Mouse (Mus musculus) limb, embryonic 12.5 days (tissue): Measurements from ENCODE around the gene Dcaf4. TPM values are rescaled to one million over a fixed set of nuclear protein-coding genes. Genes with fewer than 3 reads are reported as not detected.

Source experiments
- ATAC-seq: fragments of 200-750 bp; cut with Nextera tagmentation; 2 replicates; pipeline ENCODE4 v1.8.0; 2017; ENCODE audit warnings: low read depth, moderate TSS enrichment; ENCODE audit not compliant: insufficient number of reproducible peaks, insufficient read depth, low FRiP score, low TSS enrichment
- H3K27ac ChIP-seq: fragments of 300-500 bp; sonication (generic); 2 replicates; pipeline ENCODE4 v1.5.1; 2016; ENCODE audit warnings: mild to moderate bottlenecking, moderate library complexity
- H3K27me3 ChIP-seq: fragments of 300-500 bp; sonication (generic); 2 replicates; pipeline ENCODE4 v1.6.1; 2016; ENCODE audit warnings: mild to moderate bottlenecking, moderate library complexity
- H3K36me3 ChIP-seq: fragments of 300-500 bp; sonication (generic); 2 replicates; pipeline ENCODE4 v1.6.1; 2016; ENCODE audit warnings: mild to moderate bottlenecking, moderate library complexity
- H3K4me1 ChIP-seq: fragments of 300-500 bp; sonication (generic); replicated peaks from 2 replicates; pipeline ENCODE4 v1.6.1; 2016
- H3K4me2 ChIP-seq: fragments of 300-500 bp; sonication (generic); 2 replicates; pipeline ENCODE4 v1.6.1; 2016; ENCODE audit warnings: mild to moderate bottlenecking, moderate library complexity
- H3K4me3 ChIP-seq: fragments of 300-500 bp; sonication (generic); replicated peaks from 2 replicates; pipeline ENCODE4 v1.5.1; 2016; ENCODE audit warnings: mild to moderate bottlenecking
- H3K9ac ChIP-seq: fragments of 300-500 bp; sonication (generic); replicated peaks from 2 replicates; pipeline ENCODE4 v1.6.1; 2016; ENCODE audit warnings: mild to moderate bottlenecking, moderate library complexity
- H3K9me3 ChIP-seq: fragments of 300-500 bp; sonication (generic); 2 replicates; pipeline ENCODE4 v1.6.1; 2016; ENCODE audit warnings: mild to moderate bottlenecking, moderate library complexity
- WGBS: fragments of 180-500 bp; shearing (Covaris S2); methylation state at CpG from one replicate; pipeline ENCODE4 v1.1.7; 2016; 5-methylcytosine and 5-hydroxymethylcytosine counted together
- polyA plus RNA-seq: library from polyadenylated mRNA; unstranded; fragments of >200 nt; fragmentation: Nextera tagmentation; extraction: Ambion mirVana; gene quantifications from 2 replicates; pipeline ENCODE4 v1.2.1, GENCODE M21; 2016

The Dcaf4 gene
- polyA plus RNA-seq, 1 experiment from 2014 or later = 33.7 TPM

GRCm38 (mm10) chr12:83523056-83523455 lies 2.8 kb downstream of the Dcaf4 start:
- no peaks in the 10 kb centered on the region for H3K27me3 ChIP-seq
- no peak overlapping the region for H3K27ac ChIP-seq
- WGBS = 78% methylated on average over 6 of the region's 6 CpGs
- H3K4me3 ChIP-seq = no peak overlapping the region
- H3K4me1 ChIP-seq = peaks cover 13% of the 10 kb centered on the region
- no peak overlapping the region for H3K4me2 ChIP-seq
- ATAC-seq = no peak
- no peak overlapping the region for H3K9ac ChIP-seq
- peaks cover 12% of the 10 kb centered on the region; the same call in 1 of the 2 replicates for H3K36me3 ChIP-seq
- no peaks in the 10 kb centered on the region for H3K9me3 ChIP-seq

GRCm38 (mm10) chr12:83523892-83524291 lies 3.6 kb downstream of the Dcaf4 start:
- Histone ChIP-seq H3K27ac (no peak overlapping the region), H3K4me2 (no peak overlapping the region), H3K27me3 (no peaks in the 10 kb centered on the region), H3K4me1 (peaks cover 13% of the 10 kb centered on the region), H3K36me3 (peaks cover 12% of the 10 kb centered on the region; the same call in 1 of the 2 replicates), H3K4me3 (no peak overlapping the region), H3K9me3 (no peaks in the 10 kb centered on the region), H3K9ac (no peak overlapping the region)
- 65% methylated on average over 4 of the region's 4 CpGs for WGBS
- no peak for ATAC-seq

- H3K4me3 ChIP-seq = no peak overlapping the region
- 87% methylated on average over 5 of the region's 5 CpGs for WGBS
- no peak overlapping the region for H3K27ac ChIP-seq
- H3K36me3 ChIP-seq = peaks cover 12% of the 10 kb centered on the region; the same call in 1 of the 2 replicates
- H3K27me3 ChIP-seq = no peaks in the 10 kb centered on the region
- no peak for ATAC-seq
- peaks cover 13% of the 10 kb centered on the region for H3K4me1 ChIP-seq
- H3K9me3 ChIP-seq = no peaks in the 10 kb centered on the region
- H3K9ac ChIP-seq = no peak overlapping the region
- no peak overlapping the region for H3K4me2 ChIP-seq
Measured at GRCm38 (mm10) chr12:83524329-83524728, 4.1 kb downstream of the Dcaf4 start.

GRCm38 (mm10) chr12:83525822-83526544 lies 5.7 kb downstream of the Dcaf4 start:
- 81% methylated on average over 18 of the region's 18 CpGs for WGBS
- Histone ChIP-seq H3K9me3 (no peaks in the 10 kb centered on the region), H3K4me1 (peaks cover 12% of the 10 kb centered on the region), H3K36me3 (peaks cover 21% of the 10 kb centered on the region), H3K27me3 (no peaks in the 10 kb centered on the region), H3K4me2 (no peak overlapping the region), H3K27ac (no peak overlapping the region), H3K4me3 (no peak overlapping the region), H3K9ac (no peak overlapping the region)
- ATAC-seq = no peak

- Histone ChIP-seq H3K27me3 (no peaks in the 10 kb centered on the region), H3K9me3 (no peaks in the 10 kb centered on the region), H3K27ac (no peak overlapping the region), H3K9ac (no peak overlapping the region), H3K4me2 (no peak overlapping the region), H3K4me1 (peaks cover 5% of the 10 kb centered on the region; the same call in 1 of the 2 replicates), H3K4me3 (no peak overlapping the region), H3K36me3 (peaks cover 39% of the 10 kb centered on the region)
- no peak for ATAC-seq
- WGBS = 50% methylated on average over 6 of the region's 6 CpGs
Measured at GRCm38 (mm10) chr12:83527816-83528215, 7.5 kb downstream of the Dcaf4 start.

- Histone ChIP-seq H3K9ac (no peak overlapping the region), H3K27ac (no peak overlapping the region), H3K27me3 (no peaks in the 10 kb centered on the region), H3K36me3 (peaks cover 47% of the 10 kb centered on the region), H3K4me1 (peaks cover 5% of the 10 kb centered on the region; the same call in 1 of the 2 replicates), H3K4me2 (no peak overlapping the region), H3K4me3 (no peak overlapping the region), H3K9me3 (no peaks in the 10 kb centered on the region)
- ATAC-seq = no peak
- WGBS = 84% methylated on average over 5 of the region's 5 CpGs
Measured at GRCm38 (mm10) chr12:83528665-83529064, 8.4 kb downstream of the Dcaf4 start.

- Histone ChIP-seq H3K36me3 (peaks cover 63% of the 10 kb centered on the region), H3K4me1 (peaks cover 6% of the 10 kb centered on the region; the same call in 1 of the 2 replicates), H3K9ac (no peak overlapping the region), H3K4me2 (no peak overlapping the region), H3K9me3 (no peaks in the 10 kb centered on the region), H3K27me3 (no peaks in the 10 kb centered on the region), H3K27ac (no peak overlapping the region), H3K4me3 (no peak overlapping the region)
- ATAC-seq = no peak
- WGBS = 89% methylated on average over 6 of the region's 6 CpGs
Measured at GRCm38 (mm10) chr12:83531992-83532391, 11.7 kb downstream of the Dcaf4 start.

- Histone ChIP-seq H3K27ac (no peak overlapping the region), H3K27me3 (no peaks in the 10 kb centered on the region), H3K9ac (no peak overlapping the region), H3K4me3 (no peak overlapping the region), H3K36me3 (peaks cover 68% of the 10 kb centered on the region), H3K4me1 (peaks cover 6% of the 10 kb centered on the region; the same call in 1 of the 2 replicates), H3K9me3 (no peaks in the 10 kb centered on the region), H3K4me2 (no peak overlapping the region)
- 91% methylated on average over 3 of the region's 3 CpGs for WGBS
- no peak for ATAC-seq
Measured at GRCm38 (mm10) chr12:83532966-83533365, 12.7 kb downstream of the Dcaf4 start.

GRCm38 (mm10) chr12:83534190-83534589 lies 13.9 kb downstream of the Dcaf4 start:
- 77% methylated on average over 3 of the region's 3 CpGs for WGBS
- no peak for ATAC-seq
- peaks cover 81% of the 10 kb centered on the region for H3K36me3 ChIP-seq

GRCm38 (mm10) chr12:83535428-83535827 lies 15.2 kb downstream of the Dcaf4 start:
- no peaks in the 10 kb centered on the region for H3K27me3 ChIP-seq
- H3K36me3 ChIP-seq = peaks cover 87% of the 10 kb centered on the region
- 0 out of 2 replicates have a peak overlapping the region, but pooled peaks have one; percentile 18 for H3K27ac ChIP-seq
- WGBS = 69% methylated on average over 11 of the region's 11 CpGs
- H3K4me2 ChIP-seq = no peak overlapping the region
- peaks cover 6% of the 10 kb centered on the region; the same call in 1 of the 2 replicates for H3K4me1 ChIP-seq
- no peak overlapping the region for H3K9ac ChIP-seq
- ATAC-seq = no peak
- no peak overlapping the region for H3K4me3 ChIP-seq
- H3K9me3 ChIP-seq = no peaks in the 10 kb centered on the region

More at GRCm38 (mm10) chr12:83534190-83534589, 13.9 kb downstream of the Dcaf4 start:
- Histone ChIP-seq H3K4me2 (no peak overlapping the region), H3K9ac (no peak overlapping the region), H3K27me3 (no peaks in the 10 kb centered on the region), H3K27ac (no peak overlapping the region), H3K9me3 (no peaks in the 10 kb centered on the region), H3K4me1 (peaks cover 6% of the 10 kb centered on the region; the same call in 1 of the 2 replicates), H3K4me3 (no peak overlapping the region)

- 0 out of 2 replicates have a peak, but pooled peaks have one; percentile 39 for ATAC-seq
- H3K4me2 ChIP-seq = no peak overlapping the region
- no peaks in the 10 kb centered on the region for H3K9me3 ChIP-seq
- no peak overlapping the region for H3K4me3 ChIP-seq
- peaks cover 6% of the 10 kb centered on the region; the same call in 1 of the 2 replicates for H3K4me1 ChIP-seq
- H3K9ac ChIP-seq = no peak overlapping the region
- 62% methylated on average over 9 of the region's 9 CpGs for WGBS
- peak overlapping the region; percentile 18; the same call in 1 of the 2 replicates for H3K27ac ChIP-seq
- H3K27me3 ChIP-seq = no peaks in the 10 kb centered on the region
- peaks cover 90% of the 10 kb centered on the region for H3K36me3 ChIP-seq
Measured at GRCm38 (mm10) chr12:83536039-83536438, 15.8 kb downstream of the Dcaf4 start.
